28 mouse cellular contexts compared by ENCODE assay signal in genomic region chr19:31514490-31514889, GRCm38 (mm10).
DNase-seq lines count a peak whose midpoint lies in the region; ATAC-seq lines count a peak whose summit lies in the region.
"Had no signal": no experiment of that assay in that cellular context is flagged by ENCODE, and none has a peak within 500 bp of the region (broad histone marks: within the 10 kb centered on the region; RNA-seq: fewer than 3 reads in every experiment).

No protein-coding gene starts in this region.

- H3K27me3 ChIP-seq in embryonic facial prominence, embryonic 11.5 days (ENCODE audit: control insufficient read depth, insufficient read depth, low read length): no peaks in the 10 kb centered on the region
- H3K27me3 ChIP-seq in embryonic facial prominence, embryonic 10.5 days (replicated peaks; ENCODE audit: low read depth, poor library complexity, severe bottlenecking): no peaks in the 10 kb centered on the region
- H3K27me3 ChIP-seq in embryonic facial prominence, embryonic 14.5 days (replicated peaks; ENCODE audit: control insufficient read depth, insufficient read depth, low read length): no peaks in the 10 kb centered on the region
- H3K27me3 ChIP-seq: CH12.LX; embryonic facial prominence, embryonic 12.5 days; embryonic facial prominence, embryonic 15.5 days; forebrain, embryonic 13.5 days; forebrain, embryonic 15.5 days had no signal

- 29% methylated on average over 2 of the region's 2 CpGs for WGBS in embryonic facial prominence, embryonic 11.5 days
- 37% methylated on average over 2 of the region's 2 CpGs for WGBS in embryonic facial prominence, embryonic 10.5 days
- WGBS in embryonic facial prominence, embryonic 14.5 days: 28% methylated on average over 2 of the region's 2 CpGs

- no peak for ATAC-seq in embryonic facial prominence, embryonic 11.5 days (replicated peaks; ENCODE audit: insufficient number of reproducible peaks, low FRiP score, low TSS enrichment, low read depth)
- ATAC-seq in embryonic facial prominence, embryonic 14.5 days (ENCODE audit: low read depth): no peak
- ATAC-seq: CD4-positive, CD25-positive, alpha-beta regulatory T cell, adult 4 months; forebrain, embryonic 13.5 days; forebrain, embryonic 15.5 days; forebrain, postnatal 0 days had no signal

- no peaks in the 10 kb centered on the region for H3K9me3 ChIP-seq in embryonic facial prominence, embryonic 11.5 days (replicated peaks; ENCODE audit: control insufficient read depth, low read length)
- no peaks in the 10 kb centered on the region for H3K9me3 ChIP-seq in embryonic facial prominence, embryonic 10.5 days
- no peaks in the 10 kb centered on the region for H3K9me3 ChIP-seq in embryonic facial prominence, embryonic 14.5 days (ENCODE audit: control insufficient read depth, low read length)
- H3K9me3 ChIP-seq: embryonic facial prominence, embryonic 12.5 days; embryonic facial prominence, embryonic 15.5 days; forebrain, embryonic 10.5 days; forebrain, embryonic 13.5 days; forebrain, embryonic 15.5 days; G1E had no signal

- H3K27ac ChIP-seq in embryonic facial prominence, embryonic 11.5 days (replicated peaks; ENCODE audit: low read depth, low read length): no peak overlapping the region
- no peak overlapping the region; the same call in 1 of the 2 replicates for H3K27ac ChIP-seq in embryonic facial prominence, embryonic 10.5 days (replicated peaks)
- H3K27ac ChIP-seq in embryonic facial prominence, embryonic 14.5 days (replicated peaks; ENCODE audit: low read depth, low read length): no peak overlapping the region; the same call in 1 of the 2 replicates
- H3K27ac ChIP-seq: embryonic facial prominence, embryonic 12.5 days; embryonic facial prominence, embryonic 15.5 days; forebrain, embryonic 10.5 days; forebrain, embryonic 13.5 days; forebrain, embryonic 15.5 days; gastrocnemius, adult 2 months had no signal

- H3K4me3 ChIP-seq in embryonic facial prominence, embryonic 11.5 days (ENCODE audit: low read depth, low read length): no peak overlapping the region
- H3K4me3 ChIP-seq in embryonic facial prominence, embryonic 10.5 days: no peak overlapping the region
- H3K4me3 ChIP-seq in embryonic facial prominence, embryonic 14.5 days (ENCODE audit: low read depth, low read length): no peak overlapping the region
- H3K4me3 ChIP-seq: embryonic facial prominence, embryonic 12.5 days; embryonic facial prominence, embryonic 15.5 days; erythroblast, embryonic 14.5 days; forebrain, embryonic 10.5 days; forebrain, embryonic 13.5 days; forebrain, embryonic 15.5 days; gastrocnemius, adult 2 months had no signal

- no peak overlapping the region for H3K9ac ChIP-seq in embryonic facial prominence, embryonic 11.5 days (replicated peaks; ENCODE audit: low read length)
- no peak overlapping the region for H3K9ac ChIP-seq in embryonic facial prominence, embryonic 14.5 days (ENCODE audit: low read depth, low read length)
- H3K9ac ChIP-seq: embryonic facial prominence, embryonic 12.5 days; embryonic facial prominence, embryonic 15.5 days; forebrain, embryonic 13.5 days; forebrain, embryonic 15.5 days; forebrain, postnatal 0 days had no signal

- peak; percentile 66 for DNase-seq in embryonic facial prominence, embryonic 11.5 days (ENCODE audit: low spot score)
- no peak for DNase-seq in embryonic facial prominence, embryonic 10.5 days (ENCODE audit: low spot score)
- DNase-seq in 3T3-L1 (ENCODE audit: low read depth, low spot score) (peak; percentile 73), NIH3T3 (ENCODE audit: low read depth) (peak; percentile 84)
- peak; percentile 75 for DNase-seq in embryonic facial prominence, embryonic 14.5 days (ENCODE audit: low spot score)
- DNase-seq in gastrocnemius, adult 18-20 months (ENCODE audit: low spot score): no peak
- no peak for DNase-seq in ovary, adult 18-20 months (ENCODE audit: low spot score)
- DNase-seq in gastrocnemius, postnatal 25 days: no peak
- DNase-seq: adrenal gland, adult 2 months; adrenal gland, postnatal 10 days; adrenal gland, postnatal 25 days; B cell, adult 2 months; cerebellum, adult 11-12 months; cerebellum, adult 2 months; cerebellum, adult 9-10 months; cerebellum, postnatal 10 days; cerebellum, postnatal 25 days; forebrain, postnatal 0 days; gastrocnemius, adult 2 months had no signal

- no peaks in the 10 kb centered on the region for H3K36me3 ChIP-seq in embryonic facial prominence, embryonic 11.5 days (replicated peaks; ENCODE audit: control insufficient read depth, insufficient read depth, low read depth, low read length)
- no peaks in the 10 kb centered on the region for H3K36me3 ChIP-seq in embryonic facial prominence, embryonic 10.5 days (replicated peaks)
- H3K36me3 ChIP-seq in embryonic facial prominence, embryonic 14.5 days (ENCODE audit: control insufficient read depth, insufficient read depth, low read length): no peaks in the 10 kb centered on the region
- H3K36me3 ChIP-seq: embryonic facial prominence, embryonic 12.5 days; embryonic facial prominence, embryonic 15.5 days; forebrain, embryonic 10.5 days; forebrain, embryonic 15.5 days; G1E had no signal

- H3K4me2 ChIP-seq in embryonic facial prominence, embryonic 11.5 days (ENCODE audit: low read depth, low read length): no peak overlapping the region
- H3K4me2 ChIP-seq in embryonic facial prominence, embryonic 14.5 days (ENCODE audit: low read depth, low read length): no peak overlapping the region
- H3K4me2 ChIP-seq: embryonic facial prominence, embryonic 12.5 days; embryonic facial prominence, embryonic 15.5 days; forebrain, embryonic 13.5 days; forebrain, embryonic 15.5 days had no signal

- H3K4me1 ChIP-seq in embryonic facial prominence, embryonic 11.5 days (ENCODE audit: control insufficient read depth, insufficient read depth, low read length): no peaks in the 10 kb centered on the region
- peaks cover 5% of the 10 kb centered on the region; the same call in 1 of the 2 replicates for H3K4me1 ChIP-seq in embryonic facial prominence, embryonic 10.5 days
- peaks cover 10% of the 10 kb centered on the region; the same call in 1 of the 2 replicates for H3K4me1 ChIP-seq in embryonic facial prominence, embryonic 14.5 days (ENCODE audit: control insufficient read depth, insufficient read depth, low read length)
- H3K4me1 ChIP-seq: forebrain, embryonic 13.5 days; forebrain, embryonic 15.5 days had no signal

Comparison
In these comparisons a context has a peak if more than half of its experiments do, and no peak if none do; other contexts are left out.
1. DNase-seq: peak in embryonic facial prominence, embryonic 11.5 days (single experiment), 3T3-L1 (single experiment), NIH3T3 (single experiment) and embryonic facial prominence, embryonic 14.5 days (single experiment); none in embryonic facial prominence, embryonic 10.5 days (single experiment), gastrocnemius, adult 18-20 months (single experiment), ovary, adult 18-20 months (single experiment) and gastrocnemius, postnatal 25 days (single experiment).